Mouse (Mus musculus) kidney, adult 2 months (tissue): ENCODE results near the gene Prss29. TPM values are rescaled to one million over a fixed set of nuclear protein-coding genes. Genes with fewer than 3 reads are reported as not detected.

Source experiments
- DNase-seq: peaks from one replicate; pipeline ENCODE4 v3.0.0; 2021
- H3K27ac ChIP-seq: fragments of 200-500 bp; 2 replicates; pipeline ENCODE4 v1.5.1; 2012; ENCODE audit warnings: low read depth, low read length, control low read depth, inconsistent platforms; ENCODE audit not compliant: insufficient read depth
- H3K27me3 ChIP-seq: fragments of 200-500 bp; replicated peaks from 2 replicates; pipeline ENCODE4 v1.6.1; 2012; ENCODE audit warnings: mild to moderate bottlenecking, moderate library complexity, low read length, inconsistent platforms; ENCODE audit not compliant: control insufficient read depth, insufficient read depth
- H3K36me3 ChIP-seq: fragments of 200-500 bp; 2 replicates; pipeline ENCODE4 v1.6.1; 2012; ENCODE audit warnings: mild to moderate bottlenecking, moderate library complexity, low read length, inconsistent platforms; ENCODE audit not compliant: control insufficient read depth, insufficient read depth
- H3K4me1 ChIP-seq: fragments of 200-500 bp; 2 replicates; pipeline ENCODE4 v1.6.1; 2011; ENCODE audit warnings: low read length; ENCODE audit not compliant: control insufficient read depth, insufficient read depth
- H3K4me3 ChIP-seq: fragments of 200-500 bp; 2 replicates; pipeline ENCODE4 v1.5.1; 2011; ENCODE audit warnings: mild to moderate bottlenecking, low read depth, low read length, control low read depth; ENCODE audit not compliant: insufficient read depth
- CTCF ChIP-seq: fragments of 200-500 bp; conservative IDR thresholded peaks from 2 replicates; pipeline ENCODE4 v1.5.1; 2011; ENCODE audit warnings: low read depth, mild to moderate bottlenecking, control low read depth, low read length, moderate library complexity, mixed read lengths; ENCODE audit not compliant: insufficient read depth, insufficient read length
- POLR2A ChIP-seq: fragments of 200-500 bp; IDR thresholded peaks from one replicate; pipeline ENCODE4 v1.6.1; 2011; ENCODE audit warnings: low read depth, low read length, control low read depth
- WGBS: fragments of 180-500 bp; shearing (Covaris S2); methylation state at CpG from one replicate; pipeline ENCODE4 v1.1.7; 2018; 5-methylcytosine and 5-hydroxymethylcytosine counted together
- polyA plus RNA-seq: library from polyadenylated mRNA; depleted of rRNA; stranded (reverse); fragments of >200 nt; gene quantifications from 2 replicates; pipeline ENCODE4 v1.2.3, GENCODE M21; 2012; rRNA removed

The Prss29 gene
- polyA plus RNA-seq, 1 experiment: not detected

DNA sequence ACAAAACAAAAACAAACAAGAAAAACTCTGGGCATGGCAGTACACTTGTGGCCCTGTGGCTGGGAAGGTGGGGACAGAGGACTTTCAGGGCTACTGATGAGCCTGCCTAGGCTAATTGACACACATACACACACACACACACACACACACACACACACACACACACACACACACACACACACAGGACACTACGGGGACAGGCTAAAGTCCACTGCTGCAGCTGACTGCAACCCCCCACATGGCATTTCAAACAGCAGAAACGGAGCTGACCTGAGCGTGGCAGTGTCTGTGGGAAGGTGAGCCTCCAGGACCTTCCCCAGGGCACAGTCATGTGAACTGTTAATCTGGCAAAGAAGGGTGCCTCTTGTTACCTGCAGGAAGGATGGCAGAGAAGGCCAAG, 23.0 kb downstream of the Prss29 start:
- DNase-seq: peak; percentile 47
- 27% methylated on average over 3 of the region's 3 CpGs for WGBS
- no peak overlapping the region for H3K4me3 ChIP-seq

DNA sequence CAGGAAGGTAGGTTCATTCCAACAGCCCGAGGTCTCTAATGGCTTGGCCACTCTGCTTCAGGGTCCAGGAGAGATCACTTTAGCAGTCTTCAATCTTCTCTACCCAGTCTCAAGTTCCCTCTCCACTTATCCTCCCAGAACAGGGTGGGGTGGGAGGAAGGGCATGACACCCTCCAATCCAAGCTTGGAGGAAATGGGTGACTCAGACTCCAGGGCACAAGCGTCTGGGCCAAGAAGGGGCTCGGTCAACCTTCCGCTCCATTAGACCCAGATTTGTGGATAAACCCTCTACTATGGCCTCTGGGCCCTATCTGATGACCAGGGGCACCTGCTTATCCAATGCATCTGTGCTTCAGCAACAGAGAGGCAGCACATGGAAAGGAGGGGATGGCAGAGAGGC, 27.0 kb downstream of the Prss29 start, which contains the start of gene Tpsab1:
Gene Tpsab1, minus strand, starts transcription at position 101 of the 400 bp plus-strand sequence.
- Histone ChIP-seq H3K27ac (no peak within 1 kb of the TSS), H3K4me1 (no peaks in the 10 kb centered on the region), H3K4me3 (no peak within 1 kb of the TSS), H3K27me3 (no peaks in the 10 kb centered on the region), H3K36me3 (no peaks in the 10 kb centered on the region)
- no peak for TF ChIP-seq CTCF
- TF ChIP-seq POLR2A: no peak
- DNase-seq: no peak
- WGBS: 74% methylated on average over 4 of the region's 4 CpGs

More for the DNA sequence above, 23.0 kb downstream of the Prss29 start:
- no peaks in the 10 kb centered on the region for H3K36me3 ChIP-seq
- H3K4me1 ChIP-seq: no peaks in the 10 kb centered on the region
- no peak overlapping the region for H3K27ac ChIP-seq
- no peaks in the 10 kb centered on the region for H3K27me3 ChIP-seq
- no peak for TF ChIP-seq CTCF
- no peak for TF ChIP-seq POLR2A

DNA sequence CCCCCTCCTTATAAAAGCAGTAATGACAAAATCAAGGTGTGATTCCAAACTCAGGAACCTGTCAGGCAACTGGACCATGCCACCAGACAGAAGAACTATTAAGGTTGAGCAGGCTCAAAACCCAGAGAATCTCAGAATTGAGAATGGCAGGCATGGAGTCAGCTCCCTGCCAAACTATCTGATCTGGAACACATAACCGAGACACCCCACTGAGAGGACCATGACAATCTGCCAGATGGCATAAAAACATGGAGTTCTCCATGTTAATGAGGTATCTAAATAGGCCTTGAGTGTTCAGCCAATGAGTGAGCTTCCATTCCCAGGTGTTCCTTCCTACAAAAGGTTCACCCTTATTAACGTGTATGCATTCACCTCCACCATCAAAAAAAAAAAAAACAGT, 42.8 kb downstream of the Prss29 start:
- H3K4me1 ChIP-seq: no peaks in the 10 kb centered on the region
- no peak overlapping the region for H3K4me3 ChIP-seq
- no peak overlapping the region for H3K27ac ChIP-seq
- WGBS: 63% methylated on average over 2 of the region's 2 CpGs
- no peak for DNase-seq
- H3K36me3 ChIP-seq: no peaks in the 10 kb centered on the region
- no peak for TF ChIP-seq CTCF
- no peak for TF ChIP-seq POLR2A
- H3K27me3 ChIP-seq: no peaks in the 10 kb centered on the region

DNA sequence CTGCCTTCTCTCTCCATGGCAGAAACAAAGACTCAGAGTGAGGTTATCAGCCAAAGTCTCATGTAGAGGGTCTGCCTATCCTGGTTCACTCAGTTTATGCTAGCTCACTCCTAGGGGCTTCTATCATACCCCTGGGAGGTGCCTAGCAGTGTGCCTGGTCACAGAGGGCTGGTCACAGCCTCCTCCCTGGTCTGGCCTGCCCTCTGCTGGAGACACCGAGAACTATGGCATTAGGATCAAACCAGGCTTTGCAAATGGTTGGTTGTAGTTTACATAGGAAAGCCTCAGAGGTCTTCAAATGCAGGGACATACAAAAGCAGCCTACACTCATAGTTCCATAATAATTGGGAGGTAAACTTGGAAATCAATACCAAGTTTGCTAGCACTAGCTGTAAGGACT, 45.3 kb downstream of the Prss29 start:
- H3K4me1 ChIP-seq: no peaks in the 10 kb centered on the region
- H3K4me3 ChIP-seq: no peak overlapping the region
- 4% methylated on average over 1 of the region's 1 CpGs for WGBS
- no peak overlapping the region for H3K27ac ChIP-seq
- H3K36me3 ChIP-seq: no peaks in the 10 kb centered on the region
- DNase-seq: peak; percentile 50
- TF ChIP-seq CTCF (peak; percentile 86), POLR2A (no peak)
- H3K27me3 ChIP-seq: no peaks in the 10 kb centered on the region

DNA sequence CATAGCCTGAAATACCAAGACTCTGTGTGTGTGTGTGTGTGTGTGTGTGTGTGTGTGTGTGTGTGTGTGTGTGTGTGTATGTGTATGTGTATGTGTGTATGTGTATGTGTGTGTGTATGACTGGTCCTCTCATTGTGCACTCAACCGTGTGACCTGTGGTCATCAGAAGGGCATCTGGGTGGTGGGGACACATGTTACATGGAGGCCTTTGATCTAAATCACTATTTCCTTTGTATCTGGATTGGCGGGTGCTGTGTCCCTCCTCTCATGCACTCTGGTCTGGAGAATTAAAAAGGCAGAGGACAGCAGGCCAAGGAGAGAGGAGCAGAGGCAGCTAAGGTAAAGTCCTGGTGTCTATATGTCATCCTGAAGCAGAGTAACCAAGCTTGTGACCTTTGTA, 47.6 kb downstream of the Prss29 start, which contains the start of gene Tpsb2:
Gene Tpsb2, plus strand, starts transcription at position 301 of the 400 bp plus-strand sequence.
- no peak for DNase-seq
- WGBS: 65% methylated on average over 2 of the region's 2 CpGs
- Histone ChIP-seq H3K36me3 (no peaks in the 10 kb centered on the region), H3K27me3 (no peaks in the 10 kb centered on the region), H3K4me3 (no peak within 1 kb of the TSS), H3K4me1 (no peaks in the 10 kb centered on the region), H3K27ac (no peak within 1 kb of the TSS)
- no peak for TF ChIP-seq CTCF
- TF ChIP-seq POLR2A: no peak

DNA sequence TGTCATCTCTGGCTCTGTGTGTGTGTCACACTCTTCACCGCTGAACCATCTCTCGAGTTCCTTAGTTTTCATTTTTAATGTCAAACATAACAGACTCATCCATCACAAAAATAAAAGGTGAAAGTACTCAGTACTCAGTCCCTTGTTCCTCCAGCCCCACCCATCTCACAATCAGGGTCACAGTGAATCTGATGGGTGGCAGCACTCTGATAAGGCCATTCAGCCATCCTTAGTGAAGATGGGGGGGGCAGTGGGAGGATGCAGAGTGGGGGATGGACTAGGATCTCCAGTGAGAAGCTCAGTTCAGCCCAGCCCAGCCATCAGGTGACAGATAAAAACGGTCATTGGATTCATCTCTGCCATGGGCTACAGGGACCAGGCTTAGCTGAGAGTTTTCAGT, 50.5 kb downstream of the Prss29 start, which contains the start of gene Tpsg1:
Gene Tpsg1, plus strand, starts transcription at position 301 of the 400 bp plus-strand sequence.
- no peak for DNase-seq
- H3K36me3 ChIP-seq: no peaks in the 10 kb centered on the region
- 77% methylated on average over 3 of the region's 3 CpGs for WGBS
- no peaks in the 10 kb centered on the region for H3K4me1 ChIP-seq
- H3K27me3 ChIP-seq: no peaks in the 10 kb centered on the region
- H3K4me3 ChIP-seq: no peak within 1 kb of the TSS
- TF ChIP-seq CTCF: no peak
- no peak for TF ChIP-seq POLR2A
- H3K27ac ChIP-seq: no peak within 1 kb of the TSS

Other genes with a start within 250 kb of the Prss29 start
- 93.4 and 100 TPM in 2 replicates for gene Tmem204, start 235.1 kb upstream of the Prss29 start, polyA plus RNA-seq
- 11.6 and 13.3 TPM in 2 replicates for gene Telo2, start 202.7 kb upstream of the Prss29 start, polyA plus RNA-seq
- gene Ptx4, start 197.9 kb upstream of the Prss29 start, polyA plus RNA-seq: not detected in 2 replicates
- gene Clcn7, start 185.3 kb upstream of the Prss29 start, polyA plus RNA-seq: 42.6 and 51.3 TPM in 2 replicates
- 0.04 and 0.05 TPM in 2 replicates for gene Ccdc154, start 156.2 kb upstream of the Prss29 start, polyA plus RNA-seq
- 0.11 TPM in 1 of 2 replicates, not detected in the other for gene Gm38655, start 143.2 kb upstream of the Prss29 start, polyA plus RNA-seq
- 10.8 and 12.2 TPM in 2 replicates for gene BC003965, start 134.1 kb upstream of the Prss29 start, polyA plus RNA-seq
- 38.3 and 44.1 TPM in 2 replicates for gene Unkl, start 130.3 kb upstream of the Prss29 start, polyA plus RNA-seq
- 121 and 123 TPM in 2 replicates for gene Gnptg, start 78.5 kb upstream of the Prss29 start, polyA plus RNA-seq
- 20.0 and 21.6 TPM in 2 replicates for gene Tsr3, start 78.5 kb upstream of the Prss29 start, polyA plus RNA-seq
- gene Baiap3, start 62.3 kb upstream of the Prss29 start, polyA plus RNA-seq: 5.6 and 6.9 TPM in 2 replicates
- gene Ube2i, start 44.0 kb upstream of the Prss29 start, polyA plus RNA-seq: 110 and 128 TPM in 2 replicates
- not detected in 2 replicates for gene Prss34, start 20.3 kb upstream of the Prss29 start, polyA plus RNA-seq
- not detected in 2 replicates for gene Prss28, start 10.0 kb upstream of the Prss29 start, polyA plus RNA-seq
- not detected in 2 replicates for gene Tpsab1, start 26.9 kb downstream of the Prss29 start, polyA plus RNA-seq
- gene Tpsb2, start 47.7 kb downstream of the Prss29 start, polyA plus RNA-seq: 1.8 and 2.4 TPM in 2 replicates
- 0.12 TPM in 1 of 2 replicates, not detected in the other for gene Tpsg1, start 50.6 kb downstream of the Prss29 start, polyA plus RNA-seq
- 0.44 and 1.3 TPM in 2 replicates for gene Cacna1h, start 115.1 kb downstream of the Prss29 start, polyA plus RNA-seq
- 0.07 and 0.08 TPM in 2 replicates for gene Tekt4, start 136.0 kb downstream of the Prss29 start, polyA plus RNA-seq
- gene Sstr5, start 178.6 kb downstream of the Prss29 start, polyA plus RNA-seq: not detected in 2 replicates